Mouse (Mus musculus): Measurements from ENCODE around the gene Slc43a1. TPM values are rescaled to one million over a fixed set of nuclear protein-coding genes. Genes with fewer than 3 reads are reported as not detected.
A peak's percentile ranks its signal among the peaks of the same experiment; 100 is the strongest.

Slc43a1 gene
- polyA plus RNA-seq, 1 experiment from 2014 or later, result 1.2 TPM

DNA sequence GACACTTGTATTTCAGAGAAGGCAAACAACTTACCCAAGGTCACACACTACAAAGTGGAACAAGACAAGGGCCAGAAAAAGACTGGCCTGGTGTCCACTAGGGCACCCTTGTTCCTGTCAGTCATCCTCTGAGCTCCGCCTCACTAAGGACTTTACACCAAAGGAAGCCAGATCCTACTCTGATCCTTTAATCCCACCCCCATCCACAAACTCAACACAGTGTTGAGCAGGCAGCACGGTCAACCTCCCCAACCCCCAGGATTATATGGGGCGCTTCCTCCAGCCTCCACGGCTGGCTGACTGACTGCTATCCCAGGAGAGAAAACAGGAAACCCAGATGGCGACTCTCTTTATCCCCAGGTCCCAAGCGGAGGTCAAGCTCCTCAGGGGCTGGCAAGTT is 44.4 kb downstream of the Slc43a1 start:
- WGBS, result 4% methylated on average over 6 of the region's 6 CpGs
- H3K27me3 ChIP-seq (replicated peaks), result peaks cover 38% of the 10 kb centered on the region
- H3K27ac ChIP-seq, result no peak overlapping the region
- H3K36me3 ChIP-seq (replicated peaks), result no peaks in the 10 kb centered on the region
- H3K9ac ChIP-seq, result no peak overlapping the region
- H3K4me3 ChIP-seq, result peak overlapping the region; percentile 19; the same call in 1 of the 2 replicates
- H3K4me2 ChIP-seq, result peak overlapping the region; percentile 48
- H3K4me1 ChIP-seq, result peaks cover 35% of the 10 kb centered on the region
- no peaks in the 10 kb centered on the region for H3K9me3 ChIP-seq
- no peak for ATAC-seq (replicated peaks)

GRCm38 (mm10) chr2:84883530-84883929 is 44.9 kb downstream of the Slc43a1 start:
- no peak for ATAC-seq (replicated peaks)
- H3K4me1 ChIP-seq, result peaks cover 36% of the 10 kb centered on the region
- peak overlapping the region; percentile 19 for H3K4me3 ChIP-seq
- H3K9me3 ChIP-seq, result no peaks in the 10 kb centered on the region
- 3% methylated on average over 11 of the region's 11 CpGs for WGBS
- no peak overlapping the region for H3K27ac ChIP-seq
- peak overlapping the region; percentile 48 for H3K4me2 ChIP-seq
- H3K36me3 ChIP-seq (replicated peaks), result no peaks in the 10 kb centered on the region
- H3K27me3 ChIP-seq (replicated peaks), result peaks cover 40% of the 10 kb centered on the region
- H3K9ac ChIP-seq, result peak overlapping the region; percentile 21

- H3K27me3 ChIP-seq (replicated peaks), result peaks cover 42% of the 10 kb centered on the region
- no peak for ATAC-seq (replicated peaks)
- no peak overlapping the region for H3K27ac ChIP-seq
- no peaks in the 10 kb centered on the region for H3K9me3 ChIP-seq
- peak overlapping the region; percentile 19; the same call in 1 of the 2 replicates for H3K4me3 ChIP-seq
- H3K9ac ChIP-seq, result no peak overlapping the region
- no peaks in the 10 kb centered on the region for H3K36me3 ChIP-seq (replicated peaks)
- peak overlapping the region; percentile 48 for H3K4me2 ChIP-seq
- H3K4me1 ChIP-seq, result peaks cover 40% of the 10 kb centered on the region
- WGBS, result 67% methylated on average over 4 of the region's 4 CpGs
These were observed 45.3 kb downstream of the Slc43a1 start for GRCm38 (mm10) chr2:84883942-84884341.

- WGBS, result 56% methylated on average over 4 of the region's 4 CpGs
- H3K4me3 ChIP-seq, result peak overlapping the region; percentile 75; the same call in 1 of the 2 replicates
- H3K4me2 ChIP-seq, result peak overlapping the region; percentile 92
- peaks cover 49% of the 10 kb centered on the region for H3K27me3 ChIP-seq (replicated peaks)
- no peak overlapping the region for H3K9ac ChIP-seq
- H3K9me3 ChIP-seq, result no peaks in the 10 kb centered on the region
- ATAC-seq (replicated peaks), result no peak
- H3K4me1 ChIP-seq, result peaks cover 47% of the 10 kb centered on the region
- no peak overlapping the region for H3K27ac ChIP-seq
- H3K36me3 ChIP-seq (replicated peaks), result no peaks in the 10 kb centered on the region
These were observed 46.0 kb downstream of the Slc43a1 start for GRCm38 (mm10) chr2:84884611-84885010.

DNA sequence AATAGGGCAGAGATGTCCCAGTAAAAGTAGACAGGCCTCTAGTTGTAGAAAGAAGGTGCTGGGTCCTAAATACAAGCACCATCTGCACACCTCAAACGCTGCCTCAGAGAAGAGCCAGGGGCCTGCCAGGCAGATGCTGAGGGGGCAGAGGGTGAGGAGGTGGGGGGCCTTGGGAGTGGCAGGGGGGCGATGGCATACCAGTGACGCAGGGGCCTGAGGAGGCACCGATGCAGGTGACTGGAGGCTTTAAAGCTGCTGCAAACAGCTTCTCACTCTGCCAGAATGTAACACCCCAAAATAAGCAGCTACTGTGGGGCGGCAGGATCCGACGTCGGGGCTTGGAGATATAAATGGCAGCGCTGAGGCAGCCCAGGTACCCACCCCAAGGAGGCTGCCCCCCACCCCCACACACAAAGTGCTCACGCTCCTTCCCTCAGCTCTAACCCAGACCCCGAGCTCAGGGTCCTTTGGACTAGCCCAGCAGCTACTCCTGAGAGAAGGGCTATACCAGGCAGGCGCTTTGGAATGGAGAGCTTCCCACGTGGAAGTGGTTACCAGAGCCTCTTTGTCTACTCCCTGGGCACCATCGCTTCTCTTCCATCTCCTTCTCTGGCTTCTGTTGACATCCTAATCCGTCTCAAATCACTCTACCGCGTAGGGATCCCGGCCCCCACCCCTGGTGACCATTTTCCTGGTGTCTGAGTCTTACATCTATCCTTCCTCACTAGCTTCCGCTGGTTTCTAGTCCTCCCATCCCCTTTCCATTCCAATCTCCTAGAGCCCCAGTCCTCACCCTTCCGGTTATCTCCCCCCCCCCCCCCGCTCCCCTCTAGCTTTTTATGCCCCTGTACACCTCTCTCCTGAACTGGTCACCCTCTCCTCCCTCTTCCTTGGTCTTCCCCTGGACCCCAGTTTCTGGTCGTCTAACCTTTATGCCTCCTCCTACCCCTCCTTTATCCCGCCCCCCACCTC is 46.7 kb downstream of the Slc43a1 start:
- Histone ChIP-seq H3K36me3 (replicated peaks) (no peaks in the 10 kb centered on the region), H3K4me3 (peak overlapping the region; percentile 75), H3K27ac (no peak overlapping the region; the same call in 1 of the 2 replicates), H3K4me2 (peak overlapping the region; percentile 92), H3K9me3 (no peaks in the 10 kb centered on the region), H3K9ac (peak overlapping the region; percentile 31), H3K27me3 (replicated peaks) (peaks cover 49% of the 10 kb centered on the region), H3K4me1 (peaks cover 50% of the 10 kb centered on the region)
- WGBS, result 10% methylated on average over 20 of the region's 23 CpGs
- 0 out of 2 replicates have a peak, but pooled peaks have one; percentile 2 for ATAC-seq (replicated peaks)

DNA sequence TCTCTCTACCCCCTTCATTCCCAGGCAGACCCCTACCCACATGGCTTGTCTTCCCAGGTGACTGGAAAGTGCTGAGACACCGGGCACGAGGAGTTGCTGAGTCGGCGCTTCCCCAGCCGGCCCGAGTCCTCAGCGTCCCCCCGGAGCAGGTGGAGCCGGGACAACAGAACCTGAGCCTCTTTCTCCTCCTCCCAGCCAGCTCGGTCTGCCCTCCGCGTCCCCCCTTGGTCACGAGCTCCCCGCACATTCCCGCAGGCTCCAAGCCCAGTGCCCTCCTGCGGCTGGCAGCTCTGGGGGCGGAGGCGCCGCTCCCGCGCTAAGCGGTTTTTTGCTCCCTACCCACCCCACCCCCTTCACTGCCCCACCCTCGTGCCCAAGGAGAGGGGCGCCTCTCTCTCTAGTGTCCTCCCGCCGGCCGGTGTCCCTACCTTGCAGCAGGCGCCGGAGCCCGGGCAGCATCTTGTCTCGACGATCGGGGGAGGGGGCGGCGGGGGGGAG is 47.6 kb downstream of the Slc43a1 start, which contains the start of gene Rtn4rl2:
TSS of gene Rtn4rl2 (minus strand) at position 477 of the 498 bp plus-strand sequence.
- Histone ChIP-seq H3K27ac (peak within 1 kb of the TSS; percentile 34), H3K4me2 (peak within 1 kb of the TSS; percentile 92), H3K4me1 (peaks cover 50% of the 10 kb centered on the region), H3K27me3 (replicated peaks) (peaks cover 49% of the 10 kb centered on the region), H3K36me3 (replicated peaks) (no peaks in the 10 kb centered on the region), H3K9me3 (no peaks in the 10 kb centered on the region), H3K4me3 (peak within 1 kb of the TSS; percentile 75), H3K9ac (peak within 1 kb of the TSS; percentile 44)
- ATAC-seq (replicated peaks), result peak; percentile 17
- 2% methylated on average over 26 of the region's 35 CpGs for WGBS

GRCm38 (mm10) chr2:84886821-84887281 is 48.2 kb downstream of the Slc43a1 start:
- Histone ChIP-seq H3K9ac (peak overlapping the region; percentile 44), H3K9me3 (no peaks in the 10 kb centered on the region), H3K4me2 (peak overlapping the region; percentile 92), H3K36me3 (replicated peaks) (no peaks in the 10 kb centered on the region), H3K27ac (peak overlapping the region; percentile 34), H3K4me3 (peak overlapping the region; percentile 75), H3K4me1 (peaks cover 50% of the 10 kb centered on the region), H3K27me3 (replicated peaks) (peaks cover 47% of the 10 kb centered on the region)
- ATAC-seq (replicated peaks), result peak; percentile 68
- 1% methylated on average over 38 of the region's 39 CpGs for WGBS

GRCm38 (mm10) chr2:84887411-84888271 is 49.0 kb downstream of the Slc43a1 start:
- under 1% methylated on average over 58 of the region's 58 CpGs for WGBS
- Histone ChIP-seq H3K36me3 (replicated peaks) (no peaks in the 10 kb centered on the region), H3K9me3 (no peaks in the 10 kb centered on the region), H3K9ac (peak overlapping the region; percentile 28), H3K4me2 (peak overlapping the region; percentile 92), H3K27ac (no peak overlapping the region), H3K4me1 (peaks cover 48% of the 10 kb centered on the region), H3K27me3 (replicated peaks) (peaks cover 44% of the 10 kb centered on the region), H3K4me3 (peak overlapping the region; percentile 75)
- peak; percentile 37 for ATAC-seq (replicated peaks)

- under 1% methylated on average over 27 of the region's 28 CpGs for WGBS
- H3K27ac ChIP-seq, result no peak overlapping the region
- no peaks in the 10 kb centered on the region for H3K9me3 ChIP-seq
- H3K27me3 ChIP-seq (replicated peaks), result peaks cover 38% of the 10 kb centered on the region
- ATAC-seq (replicated peaks), result no peak
- H3K4me3 ChIP-seq, result peak overlapping the region; percentile 30
- H3K4me1 ChIP-seq, result peaks cover 45% of the 10 kb centered on the region
- peak overlapping the region; percentile 51 for H3K4me2 ChIP-seq
- H3K36me3 ChIP-seq (replicated peaks), result no peaks in the 10 kb centered on the region
- H3K9ac ChIP-seq, result no peak overlapping the region
These were observed 50.1 kb downstream of the Slc43a1 start for GRCm38 (mm10) chr2:84888657-84889315.

DNA sequence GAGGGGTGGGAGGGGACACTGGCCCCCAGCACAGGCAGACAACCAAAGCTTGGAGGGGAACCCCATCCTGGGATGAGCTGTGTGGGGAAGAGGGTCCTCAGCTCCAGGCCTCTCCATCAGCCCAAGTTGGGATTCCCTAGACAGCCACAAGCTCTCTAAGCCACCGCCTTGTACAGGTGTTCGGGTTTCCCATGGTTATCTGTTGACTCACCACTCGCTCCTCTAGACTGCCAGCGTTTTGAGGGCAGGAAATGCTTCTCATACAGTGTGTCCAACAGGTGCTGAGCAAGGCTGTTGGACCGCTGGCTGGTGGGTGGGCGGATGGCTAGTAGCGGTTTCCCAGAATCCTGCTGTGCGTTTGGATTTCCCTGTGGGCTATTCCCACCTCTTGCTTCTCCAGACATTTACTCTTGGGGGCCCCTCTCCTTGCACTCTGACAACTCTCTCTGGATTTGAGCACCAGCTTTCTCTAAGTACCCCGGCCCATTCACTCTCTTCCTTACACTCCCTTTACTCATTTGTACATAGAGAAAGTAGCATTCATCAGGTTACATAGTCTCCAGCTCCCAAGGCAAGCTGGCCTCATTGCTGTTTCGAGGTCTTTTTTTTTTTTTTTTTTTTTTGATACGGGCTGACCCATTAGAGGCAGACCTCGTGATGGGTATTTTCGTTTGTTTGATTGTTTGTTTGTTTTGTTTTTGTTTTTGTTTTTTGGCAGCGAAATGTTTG is 50.8 kb downstream of the Slc43a1 start:
- 12% methylated on average over 14 of the region's 14 CpGs for WGBS
- peaks cover 43% of the 10 kb centered on the region for H3K4me1 ChIP-seq
- H3K27me3 ChIP-seq (replicated peaks), result peaks cover 36% of the 10 kb centered on the region
- H3K27ac ChIP-seq, result no peak overlapping the region
- no peaks in the 10 kb centered on the region for H3K36me3 ChIP-seq (replicated peaks)
- peak overlapping the region; percentile 51 for H3K4me2 ChIP-seq
- H3K9me3 ChIP-seq, result no peaks in the 10 kb centered on the region
- H3K4me3 ChIP-seq, result peak overlapping the region; percentile 30
- ATAC-seq (replicated peaks), result no peak
- no peak overlapping the region for H3K9ac ChIP-seq

GRCm38 (mm10) chr2:84890045-84890340 is 51.3 kb downstream of the Slc43a1 start:
- Histone ChIP-seq H3K9ac (no peak overlapping the region), H3K4me3 (no peak overlapping the region), H3K4me1 (peaks cover 43% of the 10 kb centered on the region), H3K27me3 (replicated peaks) (peaks cover 32% of the 10 kb centered on the region), H3K27ac (no peak overlapping the region), H3K36me3 (replicated peaks) (no peaks in the 10 kb centered on the region), H3K9me3 (no peaks in the 10 kb centered on the region), H3K4me2 (no peak overlapping the region)
- 0% methylated on average over 5 of the region's 5 CpGs for WGBS
- no peak for ATAC-seq (replicated peaks)

Data from midbrain, embryonic 15.5 days (tissue).